Comparison of ENCODE assay signal across 9 mouse cellular contexts in genomic region chr7:15914252-15914651, GRCm38 (mm10). TPM values are rescaled to one million over a fixed set of nuclear protein-coding genes. Genes with fewer than 3 reads are reported as not detected.
DNase-seq lines count a peak whose midpoint lies in the region; ATAC-seq and TF ChIP-seq lines count a peak whose summit lies in the region.
"Had no signal": no experiment of that assay in that cellular context is flagged by ENCODE, and none has a peak within 500 bp of the region (broad histone marks: within the 10 kb centered on the region; RNA-seq: fewer than 3 reads in every experiment).

No protein-coding gene starts in this region.

- H3K4me1 ChIP-seq in midbrain, postnatal 0 days (ENCODE audit: insufficient read depth, low read length) = no peaks in the 10 kb centered on the region

- ATAC-seq in midbrain, postnatal 0 days (ENCODE audit: low FRiP score) = no peak

- 35% methylated on average over 2 of the region's 2 CpGs for WGBS in midbrain, postnatal 0 days

- H3K4me3 ChIP-seq in gastrocnemius, adult 2 months = no peak overlapping the region
- no peak overlapping the region for H3K4me3 ChIP-seq in midbrain, postnatal 0 days (ENCODE audit: low read depth, low read length)

- no peak overlapping the region for H3K4me2 ChIP-seq in midbrain, postnatal 0 days (ENCODE audit: low read depth, low read length, poor library complexity, severe bottlenecking)

- peaks cover 12% of the 10 kb centered on the region for H3K36me3 ChIP-seq in midbrain, postnatal 0 days (ENCODE audit: insufficient read depth, low read length)

- TF ChIP-seq CTCF in gastrocnemius, adult 2 months (IDR thresholded peaks at IDR 0.05) = peak; percentile 87
- peak; percentile 76 for TF ChIP-seq CTCF in midbrain, postnatal 0 days (IDR thresholded peaks at IDR 0.05)

- no peak overlapping the region for H3K27ac ChIP-seq in gastrocnemius, adult 2 months
- H3K27ac ChIP-seq in midbrain, postnatal 0 days (ENCODE audit: low read depth, low read length) = no peak overlapping the region

- H3K9ac ChIP-seq in midbrain, postnatal 0 days (replicated peaks; ENCODE audit: low read length, poor library complexity, severe bottlenecking) = no peak overlapping the region

- intact Hi-C loops in gastrocnemius, adult 2 months (cut with DNase I) = no loop called here
- intact Hi-C loops in heart, postnatal 36 days (cut with DNase I) = no loop called here

- no peaks in the 10 kb centered on the region for H3K27me3 ChIP-seq in midbrain, postnatal 0 days (ENCODE audit: insufficient read depth, low read length)

- DNase-seq in gastrocnemius, adult 2 months = peak; percentile 51
- no peak for DNase-seq in gastrocnemius, postnatal 25 days
- DNase-seq in ovary, postnatal 14 days (ENCODE audit: low spot score) = peak; percentile 30
- no peak for DNase-seq in ovary, adult 18-20 months (ENCODE audit: low spot score)
- peak; percentile 55 for DNase-seq in adipocyte (ENCODE audit: low spot score)
- DNase-seq in heart, postnatal 36 days = peak; percentile 34 to 57
- peak; percentile 8 for DNase-seq in midbrain, postnatal 0 days (ENCODE audit: low spot score)
- DNase-seq in layer of hippocampus, adult 9-10 months (ENCODE audit: low spot score) = no peak

- H3K9me3 ChIP-seq in midbrain, postnatal 0 days (ENCODE audit: low read length) = no peaks in the 10 kb centered on the region

RNA-seq across cellular contexts. Expression of gene Selenow, which starts 8.0 kb away (rescaled TPM):
- total RNA-seq in gastrocnemius, adult 2 months (2021) = 1,000 to 10,000 TPM; 1,391 to 1,893 TPM
- 1,000 to 10,000 TPM; 1,236 to 1,328 TPM for total RNA-seq in gastrocnemius, postnatal 25 days (2021)
- total RNA-seq in heart, postnatal 36 days (2021) = 100 to 1,000 TPM; 169 to 178 TPM
- total RNA-seq in midbrain, postnatal 0 days (2014; rRNA removed) = 718 and 730 TPM in 2 replicates
- 2,106 and 2,315 TPM in 2 replicates for polyA plus RNA-seq in midbrain, postnatal 0 days (2015; fragmentation: Nextera tagmentation; extraction: Ambion mirVana)

RNA-seq across cellular contexts. Expression of gene Nop53, which starts 31.6 kb away (rescaled TPM):
- total RNA-seq in gastrocnemius, adult 2 months (2021) = 10 to 100 TPM; 85.7 to 97.4 TPM
- total RNA-seq in gastrocnemius, postnatal 25 days (2021) = 100 to 1,000 TPM in 1 of 2 experiments, 10 to 100 TPM in 1; 86.8 to 101 TPM
- 100 to 1,000 TPM; 137 to 141 TPM for total RNA-seq in heart, postnatal 36 days (2021)
- 82.8 and 104 TPM in 2 replicates for total RNA-seq in midbrain, postnatal 0 days (2014; rRNA removed)
- polyA plus RNA-seq in midbrain, postnatal 0 days (2015; fragmentation: Nextera tagmentation; extraction: Ambion mirVana) = 128 and 143 TPM in 2 replicates

RNA-seq across cellular contexts. Expression of gene Crxos, which starts 31.8 kb away (rescaled TPM):
- total RNA-seq in gastrocnemius, adult 2 months (2021) = not detected
- total RNA-seq in gastrocnemius, postnatal 25 days (2021) = not detected
- not detected for total RNA-seq in heart, postnatal 36 days (2021)
- not detected in 2 replicates for total RNA-seq in midbrain, postnatal 0 days (2014; rRNA removed)
- polyA plus RNA-seq in midbrain, postnatal 0 days (2015; fragmentation: Nextera tagmentation; extraction: Ambion mirVana) = not detected in 2 replicates
- total RNA-seq: layer of hippocampus, adult 18-20 months had no signal

RNA-seq across cellular contexts. Expression of gene Crx, which starts 34.5 kb away (rescaled TPM):
- not detected for total RNA-seq in gastrocnemius, adult 2 months (2021)
- not detected for total RNA-seq in gastrocnemius, postnatal 25 days (2021)
- not detected for total RNA-seq in heart, postnatal 36 days (2021)
- 0.24 TPM in 1 of 2 replicates, not detected in the other for total RNA-seq in midbrain, postnatal 0 days (2014; rRNA removed)
- polyA plus RNA-seq in midbrain, postnatal 0 days (2015; fragmentation: Nextera tagmentation; extraction: Ambion mirVana) = 0.22 TPM in 1 of 2 replicates, not detected in the other
- total RNA-seq: layer of hippocampus, adult 18-20 months had no signal

RNA-seq across cellular contexts. Expression of gene Ehd2, which starts 53.1 kb away (rescaled TPM):
- 10 to 100 TPM; 31.4 to 38.7 TPM for total RNA-seq in gastrocnemius, adult 2 months (2021)
- 10 to 100 TPM; 44.5 to 66.1 TPM for total RNA-seq in gastrocnemius, postnatal 25 days (2021)
- 100 to 1,000 TPM in 1 of 2 experiments, 10 to 100 TPM in 1; 93.1 to 131 TPM for total RNA-seq in heart, postnatal 36 days (2021)
- total RNA-seq in midbrain, postnatal 0 days (2014; rRNA removed) = 5.6 and 5.9 TPM in 2 replicates
- 3.9 and 4.3 TPM in 2 replicates for polyA plus RNA-seq in midbrain, postnatal 0 days (2015; fragmentation: Nextera tagmentation; extraction: Ambion mirVana)

Comparison
In these comparisons a context has a peak if more than half of its experiments do, and no peak if none do; other contexts are left out.
1. DNase-seq: peak in gastrocnemius, adult 2 months (single experiment), ovary, postnatal 14 days (single experiment), adipocyte (single experiment), heart, postnatal 36 days (2 of 2) and midbrain, postnatal 0 days (single experiment); none in gastrocnemius, postnatal 25 days (single experiment), ovary, adult 18-20 months (single experiment) and layer of hippocampus, adult 9-10 months (single experiment).